ENCODE assay signal across 20 mouse cellular contexts in genomic region chr9:55932482-55932881, GRCm38 (mm10). TPM values are rescaled to one million over a fixed set of nuclear protein-coding genes. Genes with fewer than 3 reads are reported as not detected.
DNase-seq lines count a peak whose midpoint lies in the region; ATAC-seq lines count a peak whose summit lies in the region.
"Had no signal": no experiment of that assay in that cellular context is flagged by ENCODE, and none has a peak within 500 bp of the region (broad histone marks: within the 10 kb centered on the region; RNA-seq: fewer than 3 reads in every experiment).

No protein-coding gene starts in this region.

- ATAC-seq in activated CD4-positive, CD25-positive, alpha-beta regulatory T cell, adult 4 months, result peak; percentile 23
- ATAC-seq: forebrain, embryonic 14.5 days; liver, embryonic 12.5 days; liver, postnatal 0 days; lung, postnatal 0 days; midbrain, embryonic 15.5 days had no signal

- intact Hi-C loops in gastrocnemius, postnatal 36 days (cut with DNase I), result no loop called here
- intact Hi-C loops in gastrocnemius, postnatal 14 days (cut with DNase I; ENCODE audit: low total_unique reads), result no loop called here
- intact Hi-C loops in heart, postnatal 36 days (cut with DNase I), result loop anchor here (10.0 kb wide), 1 partner anchor 1348 kb away; the partner anchor contains the start of gene Idh3a

- peak; percentile 93 for DNase-seq in 416B (ENCODE audit: low read depth)
- peak; percentile 13 for DNase-seq in CD4-positive helper T cell, adult 2 months (ENCODE audit: low read depth, low spot score)
- peak; percentile 9 for DNase-seq in induced T-regulatory cell, adult 2 months (ENCODE audit: low read depth)
- DNase-seq in adrenal gland, postnatal 4 days (ENCODE audit: low spot score in 2 of 2), result no peak
- no peak for DNase-seq in gastrocnemius, postnatal 36 days
- no peak for DNase-seq in gastrocnemius, postnatal 14 days
- DNase-seq in heart, postnatal 36 days, result no peak
- DNase-seq: adrenal gland, adult 8-10 months; cerebellum, adult 11 months; cerebellum, adult 9-10 months; kidney, adult 18-20 months; kidney, postnatal 25 days; liver, postnatal 0 days; retina, postnatal 1 day; right cerebral cortex, postnatal 14 days had no signal

RNA-seq across cellular contexts. Expression of gene Scaper, which starts 5.4 kb away (rescaled TPM):
- 10 to 100 TPM; 20.1 to 25.2 TPM for polyA plus RNA-seq in activated CD4-positive, CD25-positive, alpha-beta regulatory T cell, adult 4 months (2017; shearing (Covaris generic))
- 10 to 100 TPM; 17.3 to 18.6 TPM for total RNA-seq in adrenal gland, postnatal 4 days (2021)
- total RNA-seq in gastrocnemius, postnatal 36 days (2021), result 1 to 10 TPM; 6.9 to 7.5 TPM
- total RNA-seq in gastrocnemius, postnatal 14 days (2021), result 1 to 10 TPM; 6.6 to 6.9 TPM
- 10 to 100 TPM; 16.8 to 17.3 TPM for total RNA-seq in heart, postnatal 36 days (2021)

Comparison
In these comparisons a context has a peak if more than half of its experiments do, and no peak if none do; other contexts are left out.
1. DNase-seq: peak in 416B (single experiment), CD4-positive helper T cell, adult 2 months (single experiment) and induced T-regulatory cell, adult 2 months (single experiment); none in adrenal gland, postnatal 4 days (0 of 2), gastrocnemius, postnatal 36 days (0 of 2), gastrocnemius, postnatal 14 days (single experiment) and heart, postnatal 36 days (0 of 2).